Mouse (Mus musculus) heart, embryonic 15.5 days (tissue): ENCODE data around the gene Tmem238. TPM values are rescaled to one million over a fixed set of nuclear protein-coding genes. Genes with fewer than 3 reads are reported as not detected.
A peak's percentile ranks its signal among the peaks of the same experiment; 100 is the strongest.
"Not testable (repeated sequence)": the region's sequence is repeated elsewhere in the genome, so short reads cannot be mapped to it uniquely, and the experiment has no call there.

ENCODE experiments used
- ATAC-seq: fragments of 200-750 bp; cut with Nextera tagmentation; replicated peaks from 2 replicates; pipeline ENCODE4 v1.8.0; 2017; ENCODE audit warnings: low read depth, moderate TSS enrichment; ENCODE audit not compliant: insufficient number of reproducible peaks, insufficient read depth, low FRiP score
- H3K27ac ChIP-seq: fragments of 300-500 bp; sonication (generic); 2 replicates; pipeline ENCODE4 v1.5.1; 2015; ENCODE audit warnings: mild to moderate bottlenecking, inconsistent platforms
- H3K27me3 ChIP-seq: fragments of 300-500 bp; sonication (generic); 2 replicates; pipeline ENCODE4 v1.6.1; 2015; ENCODE audit warnings: inconsistent platforms
- H3K36me3 ChIP-seq: fragments of 300-500 bp; sonication (generic); 2 replicates; pipeline ENCODE4 v1.6.1; 2015; ENCODE audit warnings: mild to moderate bottlenecking, inconsistent platforms
- H3K4me1 ChIP-seq: fragments of 300-500 bp; sonication (generic); replicated peaks from 2 replicates; pipeline ENCODE4 v1.6.1; 2015; ENCODE audit warnings: inconsistent platforms
- H3K4me2 ChIP-seq: fragments of 300-500 bp; sonication (generic); 2 replicates; pipeline ENCODE4 v1.6.1; 2015; ENCODE audit warnings: inconsistent platforms, mild to moderate bottlenecking, moderate library complexity
- H3K4me3 ChIP-seq: fragments of 300-500 bp; sonication (generic); 2 replicates; pipeline ENCODE4 v1.5.1; 2015; ENCODE audit warnings: mild to moderate bottlenecking, inconsistent platforms
- H3K9ac ChIP-seq: fragments of 300-500 bp; sonication (generic); 2 replicates; pipeline ENCODE4 v1.6.1; 2015; ENCODE audit warnings: mild to moderate bottlenecking, inconsistent platforms
- H3K9me3 ChIP-seq: fragments of 300-500 bp; sonication (generic); replicated peaks from 2 replicates; pipeline ENCODE4 v1.6.1; 2016; ENCODE audit warnings: inconsistent platforms
- WGBS: fragments of 180-500 bp; shearing (Covaris S2); methylation state at CpG from one replicate; pipeline ENCODE4 v1.1.7; 2015; ENCODE audit warnings: mixed read lengths; 5-methylcytosine and 5-hydroxymethylcytosine counted together
- polyA plus RNA-seq: library from polyadenylated mRNA; unstranded; fragments of >200 nt; fragmentation: Nextera tagmentation; extraction: Ambion mirVana; gene quantifications from 2 replicates; pipeline ENCODE4 v1.2.1, GENCODE M21; 2015

Tmem238 gene
- polyA plus RNA-seq = 4.2 and 5.0 TPM in 2 replicates

- 8% methylated on average over 40 of the region's 40 CpGs for WGBS
- peak within 1 kb of the TSS; percentile 94 for H3K4me2 ChIP-seq
- no peaks in the 10 kb centered on the region for H3K27me3 ChIP-seq
- H3K4me3 ChIP-seq = peak within 1 kb of the TSS; percentile 63
- ATAC-seq = no peak
- H3K4me1 ChIP-seq = peaks cover 22% of the 10 kb centered on the region
- peak within 1 kb of the TSS; percentile 78 for H3K9ac ChIP-seq
- no peaks in the 10 kb centered on the region for H3K9me3 ChIP-seq
- H3K27ac ChIP-seq = peak within 1 kb of the TSS; percentile 57
- H3K36me3 ChIP-seq = peaks cover 6% of the 10 kb centered on the region
Measured at GRCm38 (mm10) chr7:4789436-4789935, at the start of gene Tmem238. Gene Tmem238, minus strand, starts transcription at chr7:4789656.

GRCm38 (mm10) chr7:4837639-4838038 lies 48.2 kb upstream of the Tmem238 start:
- no peak overlapping the region for H3K27ac ChIP-seq
- ATAC-seq = no peak
- H3K9me3 ChIP-seq = no peaks in the 10 kb centered on the region
- no peak overlapping the region for H3K4me2 ChIP-seq
- H3K27me3 ChIP-seq = peaks cover 95% of the 10 kb centered on the region
- no peak overlapping the region for H3K9ac ChIP-seq
- 11% methylated on average over 1 of the region's 1 CpGs for WGBS
- no peak overlapping the region for H3K4me3 ChIP-seq
- peaks cover 9% of the 10 kb centered on the region for H3K4me1 ChIP-seq
- no peaks in the 10 kb centered on the region for H3K36me3 ChIP-seq

DNA sequence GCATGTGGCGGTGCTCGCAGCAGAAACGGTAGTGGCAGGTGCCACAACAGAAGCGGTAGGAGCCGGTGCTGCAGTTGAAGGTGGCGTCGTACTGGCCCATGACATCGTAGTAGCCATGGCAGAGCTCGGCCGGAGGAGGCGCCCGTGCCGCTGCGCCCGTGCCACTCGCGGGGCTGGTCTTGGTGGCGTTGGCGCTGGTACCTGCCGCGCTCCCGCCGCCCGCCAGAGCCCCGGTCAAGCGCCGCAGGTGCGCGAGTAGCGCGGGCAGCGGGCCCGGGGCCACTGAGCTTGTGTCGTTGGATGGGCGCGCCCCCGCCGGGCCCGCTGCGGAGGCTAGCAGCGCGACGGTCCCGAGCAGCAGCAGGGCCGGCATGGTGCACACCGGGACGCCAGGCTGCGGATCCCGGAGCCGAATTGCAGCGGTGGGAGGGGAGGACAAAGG lies 46.9 kb upstream of the Tmem238 start:
- WGBS = under 1% methylated on average over 51 of the region's 51 CpGs

GRCm38 (mm10) chr7:4835631-4836327 lies 46.3 kb upstream of the Tmem238 start:
- H3K27me3 ChIP-seq = peaks cover 95% of the 10 kb centered on the region
- peak; percentile 54; the same call in 1 of the 2 replicates for ATAC-seq
- 4% methylated on average over 34 of the region's 34 CpGs for WGBS

More for the DNA sequence above, 46.9 kb upstream of the Tmem238 start:
- H3K9me3 ChIP-seq = no peaks in the 10 kb centered on the region
- H3K9ac ChIP-seq = peak overlapping the region; percentile 38
- ATAC-seq = peak; percentile 66; the same call in 1 of the 2 replicates
- H3K4me3 ChIP-seq = peak overlapping the region; percentile 55
- peak overlapping the region; percentile 88 for H3K4me2 ChIP-seq
- peaks cover 9% of the 10 kb centered on the region for H3K4me1 ChIP-seq
- no peaks in the 10 kb centered on the region for H3K36me3 ChIP-seq
- no peak overlapping the region for H3K27ac ChIP-seq
- H3K27me3 ChIP-seq = peaks cover 95% of the 10 kb centered on the region

DNA sequence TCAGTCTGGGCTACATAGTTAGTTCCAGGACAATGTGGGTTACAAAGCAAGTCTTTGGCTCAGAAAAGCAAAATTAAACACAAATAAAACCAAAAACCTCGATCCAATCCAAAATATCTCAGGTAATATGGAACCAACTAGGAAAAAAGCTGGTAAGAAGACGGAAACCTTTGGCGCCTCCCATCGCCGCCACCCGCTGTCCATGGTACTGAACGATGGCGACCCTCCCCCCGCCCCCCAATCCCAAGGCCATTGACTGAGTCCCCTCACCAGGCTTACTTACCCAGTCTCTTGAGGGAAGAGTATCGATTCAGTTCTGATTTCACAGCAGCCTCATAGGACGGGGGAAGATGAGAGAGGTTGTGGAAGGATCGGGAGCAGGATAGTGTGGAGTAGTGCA lies 41.0 kb upstream of the Tmem238 start:
- no peaks in the 10 kb centered on the region for H3K4me1 ChIP-seq
- no peaks in the 10 kb centered on the region for H3K9me3 ChIP-seq
- H3K27me3 ChIP-seq = peaks cover 62% of the 10 kb centered on the region
- no peak overlapping the region for H3K4me3 ChIP-seq
- H3K9ac ChIP-seq = no peak overlapping the region
- ATAC-seq = no peak
- H3K36me3 ChIP-seq = no peaks in the 10 kb centered on the region
- no peak overlapping the region for H3K4me2 ChIP-seq
- no peak overlapping the region for H3K27ac ChIP-seq
- WGBS = 6% methylated on average over 12 of the region's 12 CpGs

More at GRCm38 (mm10) chr7:4835631-4836327, 46.3 kb upstream of the Tmem238 start:
- Histone ChIP-seq H3K4me3 (peak overlapping the region; percentile 55), H3K27ac (no peak overlapping the region), H3K9me3 (no peaks in the 10 kb centered on the region), H3K36me3 (no peaks in the 10 kb centered on the region), H3K9ac (0 out of 2 replicates have a peak overlapping the region, but pooled peaks have one; percentile 38), H3K4me1 (peaks cover 9% of the 10 kb centered on the region), H3K4me2 (peak overlapping the region; percentile 88)

DNA sequence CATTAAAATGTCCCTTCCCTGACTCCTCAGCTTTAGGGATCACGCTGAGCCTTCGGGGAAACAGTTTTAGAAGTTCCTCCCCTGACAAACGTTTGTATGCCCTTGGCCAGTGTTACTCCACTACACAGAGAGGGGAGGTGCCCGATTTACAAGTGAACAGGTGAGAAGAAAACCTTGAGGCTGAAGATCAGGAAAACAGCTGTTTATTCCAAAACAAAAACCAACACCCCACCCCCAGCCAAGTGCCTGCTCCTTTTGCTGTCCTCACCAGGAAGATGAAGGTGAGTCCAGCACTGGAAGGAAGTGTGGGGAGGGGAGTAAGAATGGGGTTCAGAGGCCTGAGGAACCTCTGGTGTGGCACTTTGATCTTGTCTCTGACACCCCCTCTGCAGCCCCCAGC lies 35.9 kb upstream of the Tmem238 start:
- H3K9me3 ChIP-seq = no peaks in the 10 kb centered on the region
- peaks cover 16% of the 10 kb centered on the region for H3K27me3 ChIP-seq
- no peak overlapping the region for H3K9ac ChIP-seq
- ATAC-seq = no peak
- WGBS = 43% methylated on average over 4 of the region's 4 CpGs
- peaks cover 11% of the 10 kb centered on the region for H3K4me1 ChIP-seq
- no peaks in the 10 kb centered on the region for H3K36me3 ChIP-seq
- H3K4me3 ChIP-seq = no peak overlapping the region
- H3K4me2 ChIP-seq = no peak overlapping the region
- no peak overlapping the region for H3K27ac ChIP-seq

GRCm38 (mm10) chr7:4822162-4822907 lies 32.9 kb upstream of the Tmem238 start:
- H3K27ac ChIP-seq = no peak overlapping the region; the same call in 1 of the 2 replicates
- 51% methylated on average over 6 of the region's 6 CpGs for WGBS
- H3K9ac ChIP-seq = no peak overlapping the region
- no peak overlapping the region for H3K4me3 ChIP-seq
- H3K4me1 ChIP-seq = peaks cover 11% of the 10 kb centered on the region
- no peaks in the 10 kb centered on the region for H3K27me3 ChIP-seq
- H3K9me3 ChIP-seq = no peaks in the 10 kb centered on the region
- H3K4me2 ChIP-seq = no peak overlapping the region
- ATAC-seq = no peak
- H3K36me3 ChIP-seq = no peaks in the 10 kb centered on the region

GRCm38 (mm10) chr7:4821690-4822089 lies 32.2 kb upstream of the Tmem238 start:
- no peak overlapping the region for H3K9ac ChIP-seq
- no peak overlapping the region for H3K4me2 ChIP-seq
- ATAC-seq = no peak
- H3K4me1 ChIP-seq = peaks cover 11% of the 10 kb centered on the region
- no peaks in the 10 kb centered on the region for H3K27me3 ChIP-seq
- no peaks in the 10 kb centered on the region for H3K36me3 ChIP-seq
- WGBS = 74% methylated on average over 4 of the region's 4 CpGs
- no peak overlapping the region for H3K27ac ChIP-seq
- no peaks in the 10 kb centered on the region for H3K9me3 ChIP-seq
- no peak overlapping the region for H3K4me3 ChIP-seq

DNA sequence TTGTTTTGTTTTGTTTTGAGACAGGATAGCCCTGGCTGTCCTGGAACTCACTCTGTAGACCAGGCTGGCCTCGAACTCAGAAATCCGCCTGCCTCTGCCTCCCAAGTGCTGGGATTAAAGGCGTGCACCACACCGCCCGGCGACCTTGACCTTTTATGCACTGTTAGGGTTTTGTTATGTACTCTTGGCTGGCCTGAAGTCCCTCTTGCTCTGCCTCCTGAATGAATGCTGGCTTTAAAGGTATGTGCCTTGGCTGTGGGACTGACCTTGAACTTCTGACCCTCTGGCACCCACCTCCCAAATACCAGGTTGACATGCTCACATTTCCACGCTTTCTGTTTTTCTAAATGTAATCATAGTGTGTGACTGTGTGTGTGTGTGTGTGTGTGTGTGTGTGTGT lies 31.5 kb upstream of the Tmem238 start:
- not testable (repeated sequence) for H3K4me3 ChIP-seq, H3K27me3 ChIP-seq, H3K9ac ChIP-seq, H3K4me2 ChIP-seq, H3K27ac ChIP-seq, ATAC-seq, H3K9me3 ChIP-seq, H3K36me3 ChIP-seq
- 89% methylated on average over 7 of the region's 7 CpGs for WGBS
- peaks cover 11% of the 10 kb centered on the region for H3K4me1 ChIP-seq

- Histone ChIP-seq H3K4me1 (peaks cover 5% of the 10 kb centered on the region), H3K36me3 (no peaks in the 10 kb centered on the region), H3K4me2 (no peak overlapping the region), H3K9ac (no peak overlapping the region), H3K27me3 (no peaks in the 10 kb centered on the region), H3K9me3 (no peaks in the 10 kb centered on the region), H3K27ac (no peak overlapping the region), H3K4me3 (no peak overlapping the region)
- no peak for ATAC-seq
Measured at GRCm38 (mm10) chr7:4816559-4816958, 27.1 kb upstream of the Tmem238 start.

DNA sequence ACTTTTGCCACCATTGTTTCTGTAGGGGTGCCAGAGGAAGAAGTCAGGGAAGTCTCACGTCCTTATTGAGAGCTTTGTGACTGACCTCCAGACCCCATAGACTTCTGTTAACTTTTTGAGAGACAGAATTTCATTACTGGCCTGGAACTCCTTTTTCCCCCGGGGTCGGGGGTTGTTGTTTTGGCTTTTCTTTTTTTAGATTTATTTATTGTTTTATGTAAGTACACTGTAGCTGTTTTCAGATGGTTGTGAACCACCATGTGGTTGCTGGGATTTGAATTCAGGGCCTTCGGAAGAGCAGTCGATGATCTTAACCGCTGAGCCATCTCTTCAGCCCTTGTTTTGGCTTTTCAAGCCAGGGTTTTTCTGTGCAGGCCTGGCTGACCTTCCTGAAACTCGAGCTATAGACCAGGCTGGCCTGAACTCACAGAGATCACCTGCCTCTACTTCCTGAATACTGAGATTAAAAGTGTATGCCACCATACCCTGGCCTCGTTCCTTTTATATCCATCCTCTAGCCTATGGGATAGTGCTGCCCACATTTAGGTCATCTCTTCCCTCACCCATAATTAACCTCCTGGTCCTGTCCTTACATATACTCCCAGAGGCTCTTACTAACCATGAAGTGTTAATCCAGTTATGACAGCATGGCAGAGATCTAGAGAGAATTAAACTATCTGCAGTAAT lies 23.8 kb upstream of the Tmem238 start:
- Histone ChIP-seq H3K9me3 (no peaks in the 10 kb centered on the region), H3K36me3 (peaks cover 20% of the 10 kb centered on the region), H3K27ac (peak overlapping the region; percentile 80), H3K4me1 (peaks cover 28% of the 10 kb centered on the region), H3K4me3 (peak overlapping the region; percentile 99), H3K27me3 (no peaks in the 10 kb centered on the region), H3K9ac (peak overlapping the region; percentile 31), H3K4me2 (peak overlapping the region; percentile 66)
- ATAC-seq = no peak
- 24% methylated on average over 8 of the region's 8 CpGs for WGBS
